Mouse (Mus musculus) forebrain, embryonic 10.5 days (tissue): ENCODE data around the gene Ddx52. TPM values are rescaled to one million over a fixed set of nuclear protein-coding genes. Genes with fewer than 3 reads are reported as not detected.

Experiments used
- DNase-seq: peaks from one replicate; pipeline ENCODE4 v3.0.0-alpha.2; 2017; ENCODE audit warnings: low spot score; ENCODE audit errors: extremely low spot score
- H3K27ac ChIP-seq: fragments of 300-500 bp; sonication (generic); 2 replicates; pipeline ENCODE4 v1.5.1; 2016; ENCODE audit warnings: mild to moderate bottlenecking
- H3K27me3 ChIP-seq: fragments of 300-500 bp; sonication (generic); 2 replicates; pipeline ENCODE4 v1.6.1; 2016; ENCODE audit warnings: mild to moderate bottlenecking; ENCODE audit not compliant: poor library complexity, severe bottlenecking
- H3K36me3 ChIP-seq: fragments of 300-500 bp; sonication (generic); replicated peaks from 2 replicates; pipeline ENCODE4 v1.6.1; 2016; ENCODE audit warnings: mild to moderate bottlenecking, moderate library complexity
- H3K4me1 ChIP-seq: fragments of 300-500 bp; sonication (generic); 2 replicates; pipeline ENCODE4 v1.6.1; 2016
- H3K4me3 ChIP-seq: fragments of 300-500 bp; sonication (generic); 2 replicates; pipeline ENCODE4 v1.5.1; 2016; ENCODE audit warnings: mild to moderate bottlenecking, moderate library complexity
- H3K9me3 ChIP-seq: fragments of 300-500 bp; sonication (generic); 2 replicates; pipeline ENCODE4 v1.6.1; 2016; ENCODE audit warnings: mild to moderate bottlenecking, moderate library complexity
- WGBS: fragments of 180-500 bp; shearing (Covaris S2); methylation state at CpG from one replicate; pipeline ENCODE4 v1.1.7; 2016; 5-methylcytosine and 5-hydroxymethylcytosine counted together
- polyA plus RNA-seq: library from polyadenylated mRNA; unstranded; fragments of >200 nt; fragmentation: Nextera tagmentation; extraction: Ambion mirVana; gene quantifications from 2 replicates; pipeline ENCODE4 v1.2.1, GENCODE M21; 2016

Gene Ddx52
- polyA plus RNA-seq, 1 experiment from 2014 or later = 50.3 TPM

DNA sequence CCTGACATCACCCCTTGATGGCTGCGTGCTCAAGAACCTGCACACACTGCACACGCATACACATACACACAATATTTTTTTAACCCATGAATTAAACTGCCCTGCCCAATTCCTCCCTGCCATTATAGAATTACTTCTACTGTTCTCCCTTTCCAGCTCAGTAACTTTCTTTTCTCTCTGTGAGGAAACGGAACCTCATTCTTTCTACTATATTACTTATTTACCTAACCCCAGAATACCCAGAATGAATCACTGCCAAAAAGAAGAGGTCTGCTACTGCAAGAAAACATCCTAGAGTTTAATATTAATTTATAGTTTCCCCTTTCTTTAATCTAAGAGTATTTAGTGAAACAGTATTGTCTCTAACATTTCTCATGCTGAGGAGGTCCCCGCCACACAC lies 8.5 kb upstream of the Ddx52 start:
- no peaks in the 10 kb centered on the region for H3K27me3 ChIP-seq
- no peak for DNase-seq
- 92% methylated on average over 4 of the region's 4 CpGs for WGBS
- no peaks in the 10 kb centered on the region for H3K9me3 ChIP-seq
- no peaks in the 10 kb centered on the region for H3K4me1 ChIP-seq
- no peak overlapping the region for H3K4me3 ChIP-seq
- no peaks in the 10 kb centered on the region for H3K36me3 ChIP-seq
- H3K27ac ChIP-seq = no peak overlapping the region

DNA sequence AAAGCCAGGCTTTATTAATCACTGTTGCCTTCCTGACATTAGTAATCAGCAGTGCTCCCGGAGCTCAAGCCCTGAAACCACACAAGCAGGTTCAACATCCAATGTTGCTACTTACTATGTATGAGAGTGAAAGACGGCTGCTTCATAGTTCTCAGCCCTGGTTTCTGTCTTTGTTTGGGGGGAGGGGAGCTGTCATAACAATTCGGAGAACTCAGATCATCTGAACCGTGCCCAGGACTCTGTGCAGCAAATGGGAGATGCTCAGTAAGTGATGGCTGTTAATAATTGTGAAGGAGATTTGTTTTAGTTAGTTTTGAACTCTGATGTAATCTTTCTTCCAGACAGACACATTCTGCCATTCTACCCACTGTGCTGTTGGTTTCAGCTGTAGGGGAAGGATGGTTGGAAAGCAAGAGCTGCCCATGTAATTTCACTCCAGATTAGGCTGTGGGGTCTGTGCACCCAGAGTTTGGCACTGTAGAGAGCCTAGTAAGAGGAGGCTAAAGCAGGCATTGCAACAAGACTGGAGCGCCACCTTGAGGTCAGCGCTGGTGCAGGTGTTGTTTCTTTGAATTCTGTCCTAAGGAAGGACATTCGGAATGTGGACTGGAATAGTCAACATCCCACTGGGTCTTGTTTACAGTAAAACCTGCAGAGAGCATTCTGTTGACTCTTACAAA lies 5.7 kb upstream of the Ddx52 start:
- 29% methylated on average over 7 of the region's 7 CpGs for WGBS
- DNase-seq = peak; percentile 72
- H3K36me3 ChIP-seq = no peaks in the 10 kb centered on the region

DNA sequence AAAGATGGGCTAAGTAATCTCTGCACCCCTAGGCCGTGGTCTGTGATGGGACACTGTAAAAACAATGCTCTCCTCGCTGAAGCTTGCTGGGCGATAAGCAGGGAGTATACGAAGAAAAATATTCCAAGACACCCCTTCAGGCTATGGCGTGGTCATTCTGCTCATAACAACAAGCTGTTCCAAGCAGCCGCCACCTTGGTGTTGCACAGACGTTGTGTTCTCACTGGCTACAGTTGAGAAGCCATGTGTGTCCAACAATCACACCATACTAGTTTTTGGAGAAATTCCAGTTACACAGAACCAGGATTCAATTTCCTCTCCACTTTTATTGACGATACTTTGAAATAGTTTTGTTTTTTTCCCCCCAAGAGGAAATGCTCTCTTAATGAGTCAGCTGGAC lies 3.3 kb upstream of the Ddx52 start:
- DNase-seq = no peak
- 80% methylated on average over 8 of the region's 8 CpGs for WGBS
- Histone ChIP-seq H3K36me3 (peaks cover 4% of the 10 kb centered on the region), H3K9me3 (no peaks in the 10 kb centered on the region), H3K27ac (no peak overlapping the region), H3K4me3 (no peak overlapping the region), H3K27me3 (no peaks in the 10 kb centered on the region), H3K4me1 (peaks cover 16% of the 10 kb centered on the region)

More for the DNA sequence above, 5.7 kb upstream of the Ddx52 start:
- no peaks in the 10 kb centered on the region for H3K4me1 ChIP-seq
- H3K27ac ChIP-seq = no peak overlapping the region
- H3K27me3 ChIP-seq = no peaks in the 10 kb centered on the region
- H3K4me3 ChIP-seq = no peak overlapping the region
- H3K9me3 ChIP-seq = no peaks in the 10 kb centered on the region

DNA sequence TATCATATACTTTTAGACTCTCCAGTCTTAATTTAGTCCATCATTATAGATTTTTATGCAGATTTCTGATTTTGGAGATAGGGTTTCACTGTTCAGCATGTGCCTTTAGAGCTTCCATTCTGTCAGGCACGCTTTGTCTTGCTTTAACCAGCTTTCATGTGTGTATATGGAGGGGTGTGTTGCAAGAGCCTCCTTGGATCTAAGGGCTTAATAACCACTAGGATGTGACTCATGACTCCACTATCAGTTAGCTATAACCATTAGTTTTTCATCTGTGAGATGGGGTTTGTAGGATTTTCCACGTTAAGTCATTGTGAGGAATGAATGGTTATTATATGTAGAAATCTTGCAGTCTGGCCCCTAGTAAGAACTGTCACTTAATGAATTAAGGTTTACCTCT lies 15.0 kb downstream of the Ddx52 start:
- 98% methylated on average over 2 of the region's 2 CpGs for WGBS
- Histone ChIP-seq H3K9me3 (no peaks in the 10 kb centered on the region), H3K27ac (no peak overlapping the region)

DNA sequence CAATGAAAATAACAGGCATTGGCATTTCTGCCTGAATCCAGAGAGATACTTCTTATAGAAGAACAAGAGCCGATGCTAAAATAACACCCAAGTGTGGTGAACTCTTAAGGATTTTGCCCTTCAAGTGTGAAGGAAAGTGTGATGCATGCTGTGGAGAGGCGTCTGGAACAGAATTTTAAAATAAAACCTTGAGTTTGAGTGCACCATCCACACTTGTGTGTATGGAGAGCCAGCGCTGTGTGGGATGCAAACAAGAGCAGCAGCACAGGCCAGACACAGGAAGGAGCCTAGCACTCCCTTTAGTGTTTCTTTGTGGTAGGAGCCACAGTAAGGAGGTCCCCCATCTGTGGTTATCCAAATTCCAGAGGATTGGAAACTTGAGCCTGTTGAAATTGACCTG lies 20.1 kb downstream of the Ddx52 start:
- Histone ChIP-seq H3K4me1 (peaks cover 23% of the 10 kb centered on the region), H3K9me3 (no peaks in the 10 kb centered on the region), H3K27me3 (no peaks in the 10 kb centered on the region), H3K4me3 (no peak overlapping the region), H3K27ac (no peak overlapping the region), H3K36me3 (peaks cover 63% of the 10 kb centered on the region)
- DNase-seq = no peak
- WGBS = 91% methylated on average over 3 of the region's 3 CpGs

More for the DNA sequence above, 15.0 kb downstream of the Ddx52 start:
- H3K4me1 ChIP-seq = no peaks in the 10 kb centered on the region
- H3K36me3 ChIP-seq = peaks cover 100% of the 10 kb centered on the region
- no peaks in the 10 kb centered on the region for H3K27me3 ChIP-seq
- H3K4me3 ChIP-seq = no peak overlapping the region
- DNase-seq = no peak

DNA sequence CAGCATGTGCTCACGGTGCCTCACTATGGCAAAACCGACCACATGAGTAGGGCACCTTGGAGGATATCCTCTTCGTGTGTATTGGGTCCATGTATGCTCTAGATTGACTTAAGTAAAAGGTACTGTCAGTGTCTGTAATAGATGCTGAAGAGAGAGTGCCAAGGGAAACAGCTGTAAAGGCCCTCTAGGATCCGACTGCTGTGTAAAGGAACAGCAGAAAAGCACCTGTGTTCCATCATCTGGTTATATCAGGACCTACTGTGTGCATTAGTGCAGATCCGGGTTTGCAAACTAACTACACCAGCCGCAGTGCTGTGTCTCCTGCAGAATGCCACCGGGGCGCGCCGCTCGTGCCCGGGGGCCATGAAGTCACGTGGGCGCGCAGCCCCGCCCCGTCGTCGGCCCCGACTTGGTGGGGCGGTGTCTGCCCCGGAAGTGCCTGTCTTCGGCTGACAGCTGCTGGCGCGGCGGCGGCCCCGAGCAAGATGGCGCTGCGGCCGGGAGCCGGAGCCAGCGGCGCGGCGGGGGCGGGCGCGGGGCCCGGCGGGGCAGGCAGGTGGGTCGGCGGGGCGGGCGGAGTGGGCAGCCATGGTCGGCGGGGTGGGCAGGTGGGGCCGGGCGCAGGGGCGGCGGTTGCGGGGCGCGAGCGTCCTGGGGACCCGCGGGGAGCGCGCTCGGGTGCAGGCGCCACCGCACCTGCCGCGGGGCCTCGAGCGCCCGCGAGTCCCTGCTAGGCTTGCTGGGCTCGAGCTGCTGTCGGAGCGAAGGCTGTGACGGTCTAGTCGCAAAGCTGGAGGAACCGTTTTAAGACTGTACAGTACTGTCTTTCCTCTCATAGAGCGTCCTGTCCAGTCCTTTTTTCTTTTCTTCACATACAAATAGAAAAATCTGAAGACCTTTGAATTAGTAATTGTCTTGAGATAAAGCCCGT lies 22.4 kb downstream of the Ddx52 start, which contains the start of gene Synrg:
TSS of gene Synrg (plus strand) at position 438 of the 931 bp plus-strand sequence.
- H3K4me1 ChIP-seq = peaks cover 28% of the 10 kb centered on the region
- peaks cover 43% of the 10 kb centered on the region for H3K36me3 ChIP-seq
- H3K27me3 ChIP-seq = no peaks in the 10 kb centered on the region
- WGBS = 2% methylated on average over 70 of the region's 76 CpGs
- peak; percentile 85 for DNase-seq
- H3K4me3 ChIP-seq = peak within 1 kb of the TSS; percentile 77
- H3K9me3 ChIP-seq = no peaks in the 10 kb centered on the region
- peak within 1 kb of the TSS; percentile 93 for H3K27ac ChIP-seq

DNA sequence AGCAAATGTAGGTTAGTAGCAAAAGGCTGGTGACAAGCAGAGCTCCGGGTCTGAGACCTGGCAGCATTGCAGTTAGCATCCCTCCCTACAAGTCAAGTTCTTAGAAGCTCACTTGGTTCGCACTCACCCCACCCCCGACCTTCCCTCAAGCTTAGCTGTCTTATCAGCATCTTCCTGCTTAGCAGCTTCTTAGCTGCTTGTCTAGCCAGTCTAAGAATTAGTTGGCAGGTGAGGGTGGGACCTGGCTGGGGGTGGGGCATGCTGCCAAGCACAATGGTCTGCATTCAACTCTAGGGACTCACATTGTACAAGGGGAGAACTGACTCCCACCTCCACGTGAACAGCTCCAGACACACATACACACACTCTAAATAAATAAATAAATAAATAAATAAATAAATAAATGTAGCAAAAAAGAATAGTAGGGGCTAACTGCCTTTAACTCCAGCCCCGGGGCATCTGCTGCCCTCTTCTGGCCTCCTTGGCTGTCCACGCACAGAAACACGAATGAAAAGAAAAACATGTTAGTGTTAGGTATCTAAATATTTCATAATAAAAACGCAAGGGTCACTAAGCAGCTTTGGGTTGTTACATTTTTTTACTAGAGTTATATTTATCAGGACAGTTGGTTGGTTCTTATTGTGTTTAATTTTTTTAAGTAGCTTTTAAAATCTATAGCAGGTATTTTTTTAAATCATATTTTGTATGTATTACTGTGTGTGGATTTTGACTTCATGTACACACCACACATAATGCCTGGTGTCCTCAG lies 25.8 kb downstream of the Ddx52 start:
- no peaks in the 10 kb centered on the region for H3K9me3 ChIP-seq
- WGBS = 56% methylated on average over 8 of the region's 8 CpGs
- no peak overlapping the region for H3K4me3 ChIP-seq
- peaks cover 23% of the 10 kb centered on the region for H3K36me3 ChIP-seq
- no peaks in the 10 kb centered on the region for H3K27me3 ChIP-seq
- peaks cover 28% of the 10 kb centered on the region for H3K4me1 ChIP-seq
- no peak for DNase-seq
- no peak overlapping the region for H3K27ac ChIP-seq

DNA sequence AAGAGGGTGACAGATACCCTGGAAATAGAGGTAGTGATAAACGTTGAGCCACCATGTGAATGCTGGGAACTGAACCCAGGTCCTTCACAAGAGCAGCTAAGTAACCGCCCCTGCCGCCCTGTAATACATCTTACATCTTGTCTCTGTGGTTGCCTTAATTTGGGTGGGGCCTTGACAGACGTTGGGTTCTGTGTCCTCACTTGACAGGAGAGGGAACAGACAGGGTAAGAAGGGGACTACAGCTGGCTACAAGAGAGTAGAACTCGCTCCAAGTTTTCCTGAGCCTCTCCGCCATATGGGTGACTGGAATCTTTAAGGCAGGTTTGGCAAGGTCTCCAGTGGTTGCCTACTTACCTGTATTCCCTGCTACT lies 26.3 kb downstream of the Ddx52 start:
- Histone ChIP-seq H3K36me3 (peaks cover 22% of the 10 kb centered on the region), H3K27me3 (no peaks in the 10 kb centered on the region), H3K27ac (no peak overlapping the region), H3K4me3 (no peak overlapping the region), H3K9me3 (no peaks in the 10 kb centered on the region), H3K4me1 (peaks cover 28% of the 10 kb centered on the region)
- no peak for DNase-seq
- 82% methylated on average over 6 of the region's 6 CpGs for WGBS

DNA sequence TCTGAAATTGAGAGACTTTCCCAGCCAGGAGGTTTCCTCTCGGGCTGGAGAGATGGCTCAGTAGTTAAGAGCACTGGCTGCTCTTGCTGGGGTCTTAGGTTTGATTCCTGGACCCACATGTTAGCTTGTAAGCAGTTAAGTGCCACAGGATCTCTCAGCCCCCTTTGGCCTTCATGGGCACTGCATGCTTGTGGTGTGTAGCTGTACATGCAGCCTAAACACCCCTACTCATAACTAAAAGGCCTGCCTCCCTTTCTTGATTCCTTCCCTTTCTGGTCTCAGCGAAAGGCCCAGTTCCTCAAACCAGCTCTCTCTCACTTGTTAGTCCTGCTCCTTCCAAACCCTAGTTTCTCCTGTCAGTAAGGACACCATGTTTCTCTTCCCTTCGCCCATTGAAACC lies 27.2 kb downstream of the Ddx52 start:
- Histone ChIP-seq H3K36me3 (peaks cover 25% of the 10 kb centered on the region), H3K9me3 (no peaks in the 10 kb centered on the region), H3K4me1 (peaks cover 27% of the 10 kb centered on the region), H3K27me3 (no peaks in the 10 kb centered on the region), H3K27ac (no peak overlapping the region), H3K4me3 (no peak overlapping the region)
- 86% methylated on average over 3 of the region's 3 CpGs for WGBS
- DNase-seq = no peak

DNA sequence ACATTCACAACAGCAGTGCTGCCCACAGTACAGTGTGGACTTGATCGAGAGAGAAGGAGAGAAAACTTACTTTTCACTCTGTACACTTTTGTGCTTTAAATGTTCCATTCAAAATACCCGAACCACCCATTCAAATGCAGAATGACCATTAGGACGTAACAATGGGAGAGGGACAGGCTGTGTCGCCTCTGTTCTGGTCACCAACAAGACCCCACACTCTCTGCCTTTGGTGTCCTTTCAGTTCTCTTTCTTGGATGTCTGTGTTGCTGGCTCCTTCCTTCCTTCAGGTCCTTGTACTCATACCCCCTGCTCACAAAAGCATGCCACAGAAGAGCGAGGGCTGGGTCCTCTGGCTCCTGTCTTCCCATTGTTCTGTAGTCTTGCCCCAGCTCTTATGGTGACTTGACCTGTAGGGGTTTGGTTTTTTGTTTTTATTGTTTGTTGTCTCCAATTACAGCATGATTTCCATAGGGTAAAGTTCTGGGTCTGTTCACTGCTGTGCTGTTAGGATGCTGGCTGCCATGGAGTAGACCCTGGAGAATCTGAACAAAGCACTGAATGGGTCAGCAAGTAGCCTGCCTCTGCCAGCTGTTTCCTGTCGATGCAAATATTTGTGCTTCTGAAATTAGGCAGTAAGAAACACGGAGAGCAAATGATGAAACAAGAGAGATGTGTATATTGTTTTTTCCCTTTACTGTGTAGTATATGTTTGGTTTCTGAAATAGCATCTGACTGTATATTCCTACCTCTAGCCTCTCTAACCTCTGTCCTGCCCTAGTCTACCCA lies 32.9 kb downstream of the Ddx52 start:
- Histone ChIP-seq H3K4me3 (no peak overlapping the region), H3K27ac (0 out of 2 replicates have a peak overlapping the region, but pooled peaks have one; percentile 35), H3K27me3 (no peaks in the 10 kb centered on the region), H3K4me1 (peaks cover 16% of the 10 kb centered on the region), H3K36me3 (peaks cover 72% of the 10 kb centered on the region), H3K9me3 (no peaks in the 10 kb centered on the region)
- DNase-seq = no peak
- 66% methylated on average over 7 of the region's 7 CpGs for WGBS

DNA sequence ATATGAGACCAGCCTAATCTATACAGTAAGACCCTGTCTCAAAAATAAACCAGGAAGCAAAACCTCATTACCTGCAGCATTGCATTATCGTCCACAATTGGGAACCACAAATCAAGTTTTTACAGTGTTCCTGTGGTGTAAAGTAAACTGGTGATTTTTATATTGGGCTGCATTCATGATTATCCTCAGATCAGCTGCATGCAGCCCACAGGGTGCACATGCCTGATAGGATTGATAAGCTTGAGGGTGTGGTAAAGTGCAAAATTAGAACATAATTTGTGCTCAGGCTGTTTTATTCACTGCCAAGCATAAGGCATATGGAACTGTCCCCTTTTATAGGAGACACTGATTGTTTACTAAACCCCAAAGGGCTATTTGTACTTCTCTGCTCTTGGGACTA lies 33.6 kb downstream of the Ddx52 start:
- H3K36me3 ChIP-seq = peaks cover 80% of the 10 kb centered on the region
- no peak overlapping the region for H3K27ac ChIP-seq
- no peak for DNase-seq
- no peaks in the 10 kb centered on the region for H3K9me3 ChIP-seq
- no peak overlapping the region for H3K4me3 ChIP-seq
- H3K4me1 ChIP-seq = peaks cover 16% of the 10 kb centered on the region
- WGBS = 92% methylated on average over 1 of the region's 1 CpGs
- no peaks in the 10 kb centered on the region for H3K27me3 ChIP-seq
